In genomic region chr1:160377337-160378336, GRCm38 (mm10) we compare ENCODE assay signal across 7 mouse cellular contexts.
DNase-seq lines count a peak whose midpoint lies in the region; ATAC-seq and TF ChIP-seq lines count a peak whose summit lies in the region.

No protein-coding gene starts in this region.

- TF ChIP-seq CTCF in lung, postnatal 0 days (IDR thresholded peaks at IDR 0.05) = peak; percentile 89

- H3K27ac ChIP-seq in lung, postnatal 0 days (ENCODE audit: low read length) = no peak overlapping the region

- ATAC-seq in lung, postnatal 0 days = peak; percentile 87

- no peak overlapping the region for H3K4me3 ChIP-seq in lung, postnatal 0 days (ENCODE audit: low read depth, low read length)

- 39% methylated on average over 10 of the region's 10 CpGs for WGBS in lung, postnatal 0 days

- TF ChIP-seq EP300 in lung, postnatal 0 days (IDR thresholded peaks at IDR 0.05) = no peak

- DNase-seq in urinary bladder, postnatal 36 days (ENCODE audit: low spot score in 2 of 2) = peak; percentile 9 to 44
- no peak for DNase-seq in urinary bladder, adult 2 months (ENCODE audit: low spot score)
- DNase-seq in cerebellum, adult 11 months = peak; percentile 28
- DNase-seq in frontal cortex, postnatal 36 days (ENCODE audit: low spot score in 2 of 2) = peak; percentile 30 to 69
- peak; percentile 34 to 75 for DNase-seq in layer of hippocampus, adult 18-20 months (ENCODE audit: low spot score in 2 of 2)
- peak; percentile 84 for DNase-seq in lung, postnatal 0 days (ENCODE audit: low spot score)
- peak; percentile 69 to 73 for DNase-seq in right cerebral cortex, postnatal 10 days (ENCODE audit: low spot score in 2 of 2)

- no peaks in the 10 kb centered on the region for H3K27me3 ChIP-seq in lung, postnatal 0 days (replicated peaks; ENCODE audit: insufficient read depth, low read length)

- H3K4me2 ChIP-seq in lung, postnatal 0 days (replicated peaks; ENCODE audit: low read depth, low read length) = peak overlapping the region; percentile 33

- no peaks in the 10 kb centered on the region for H3K9me3 ChIP-seq in lung, postnatal 0 days (ENCODE audit: low read length)

- no peaks in the 10 kb centered on the region for H3K4me1 ChIP-seq in lung, postnatal 0 days (ENCODE audit: insufficient read depth, low read depth, low read length)

- H3K9ac ChIP-seq in lung, postnatal 0 days (replicated peaks; ENCODE audit: low read depth) = no peak overlapping the region

- H3K36me3 ChIP-seq in lung, postnatal 0 days (ENCODE audit: insufficient read depth, low read length) = no peaks in the 10 kb centered on the region
